In genomic region chr1:181445630-181446257, GRCm38 (mm10) we compare ENCODE assay signal across 8 mouse cellular contexts.
DNase-seq lines count a peak whose midpoint lies in the region; TF ChIP-seq lines count a peak whose summit lies in the region.

No protein-coding gene starts in this region.

- 6% methylated on average over 1 of the region's 1 CpGs for WGBS in heart, adult 2 months

- TF ChIP-seq POLR2A in ES-Bruce4 (IDR thresholded peaks at IDR 0.05; ENCODE audit: insufficient read depth, low read length) = no peak
- TF ChIP-seq POLR2A in heart, adult 2 months (IDR thresholded peaks at IDR 0.05; ENCODE audit: insufficient read depth, low read depth, low read length) = no peak

- intact Hi-C loops in heart, adult 2 months (cut with DNase I) = loop anchor here (1.0 kb wide), 1 partner anchor 100 kb away; no protein-coding TSS in a partner anchor

- no peak overlapping the region for H3K27ac ChIP-seq in ES-Bruce4 (ENCODE audit: insufficient read depth, low read length)
- no peak overlapping the region for H3K27ac ChIP-seq in heart, adult 2 months

- no peak for TF ChIP-seq EP300 in ES-Bruce4 (IDR thresholded peaks at IDR 0.05; ENCODE audit: insufficient read depth, low read depth, low read length)
- no peak for TF ChIP-seq EP300 in heart, adult 2 months (IDR thresholded peaks at IDR 0.05; ENCODE audit: insufficient read depth, low read depth, low read length)

- H3K9me3 ChIP-seq in ES-Bruce4 (replicated peaks; ENCODE audit: control insufficient read depth, insufficient read depth, low read length, poor library complexity, severe bottlenecking) = no peaks in the 10 kb centered on the region

- peak; percentile 74 for DNase-seq in kidney, adult 11 months
- DNase-seq in kidney, postnatal 4 days = no peak
- peak; percentile 28 for DNase-seq in brain, embryonic 18.5 days (ENCODE audit: low read depth, low spot score)
- peak; percentile 23 to 31 for DNase-seq in heart, adult 2 months
- DNase-seq in lung, adult 18-20 months = peak; percentile 42 to 52
- no peak for DNase-seq in ovary, adult 18-20 months (ENCODE audit: low spot score)
- DNase-seq in testis, postnatal 14 days (ENCODE audit: low spot score) = no peak

- no peaks in the 10 kb centered on the region for H3K27me3 ChIP-seq in ES-Bruce4 (ENCODE audit: control insufficient read depth, insufficient read depth, low read length, poor library complexity, severe bottlenecking)
- no peaks in the 10 kb centered on the region for H3K27me3 ChIP-seq in heart, adult 2 months (ENCODE audit: control insufficient read depth, insufficient read depth, low read length)

- no peak overlapping the region for H3K9ac ChIP-seq in ES-Bruce4 (ENCODE audit: low read depth, poor library complexity, severe bottlenecking)
- no peak overlapping the region for H3K9ac ChIP-seq in heart, adult 2 months (ENCODE audit: low read depth, low read length)

- H3K4me1 ChIP-seq in ES-Bruce4 (ENCODE audit: control insufficient read depth, insufficient read depth, low read length) = no peaks in the 10 kb centered on the region
- no peaks in the 10 kb centered on the region; the same call in 1 of the 2 replicates for H3K4me1 ChIP-seq in heart, adult 2 months (ENCODE audit: control insufficient read depth, insufficient read depth, low read length)

- no peaks in the 10 kb centered on the region for H3K36me3 ChIP-seq in ES-Bruce4 (ENCODE audit: control insufficient read depth, insufficient read depth, low read length, poor library complexity, severe bottlenecking)
- no peaks in the 10 kb centered on the region for H3K36me3 ChIP-seq in heart, adult 2 months (ENCODE audit: control insufficient read depth, insufficient read depth, low read length)

- H3K79me2 ChIP-seq in heart, adult 2 months (replicated peaks; ENCODE audit: control insufficient read depth, insufficient read depth, low read length) = no peaks in the 10 kb centered on the region

- H3K4me3 ChIP-seq in ES-Bruce4 (ENCODE audit: low read depth, low read length) = no peak overlapping the region
- H3K4me3 ChIP-seq in heart, adult 2 months = no peak overlapping the region

- peak; percentile 27 for TF ChIP-seq CTCF in ES-Bruce4 (IDR thresholded peaks at IDR 0.05; ENCODE audit: low read depth, low read length)
- peak; percentile 65 for TF ChIP-seq CTCF in heart, adult 2 months (IDR thresholded peaks at IDR 0.05)

Comparison
In these comparisons a context has a peak if more than half of its experiments do, and no peak if none do; other contexts are left out.
1. DNase-seq: peak in kidney, adult 11 months (single experiment), brain, embryonic 18.5 days (single experiment), heart, adult 2 months (2 of 2) and lung, adult 18-20 months (2 of 2); none in kidney, postnatal 4 days (0 of 2), ovary, adult 18-20 months (single experiment) and testis, postnatal 14 days (single experiment).